Mouse (Mus musculus): Measurements from ENCODE around the gene Trpv4. TPM values are rescaled to one million over a fixed set of nuclear protein-coding genes. Genes with fewer than 3 reads are reported as not detected.

Trpv4 gene
- polyA plus RNA-seq, 1 experiment, result 4.2 TPM

GRCm38 (mm10) chr5:114655721-114656120 is 2.5 kb downstream of the Trpv4 start:
- no peak overlapping the region for H3K27ac ChIP-seq (ENCODE audit: insufficient read depth, low read length)
- H3K4me1 ChIP-seq (ENCODE audit: control insufficient read depth, insufficient read depth, insufficient read length), result peaks cover 15% of the 10 kb centered on the region
- H3K4me3 ChIP-seq (ENCODE audit: extremely low read depth, insufficient read depth, insufficient read length), result no peak overlapping the region
- WGBS, result 89% methylated on average over 5 of the region's 5 CpGs
- no peak for DNase-seq (ENCODE audit: low read depth in 1 of 2, low spot score in 2 of 2)
- no peaks in the 10 kb centered on the region for H3K36me3 ChIP-seq (ENCODE audit: control insufficient read depth, insufficient read depth, low read length)
- H3K27me3 ChIP-seq (ENCODE audit: control insufficient read depth, insufficient read depth, low read length), result peaks cover 9% of the 10 kb centered on the region
- no peak for TF ChIP-seq POLR2A (IDR thresholded peaks at IDR 0.05; ENCODE audit: low read depth, low read length)
- no peak for TF ChIP-seq CTCF (IDR thresholded peaks at IDR 0.05; ENCODE audit: extremely low read depth, insufficient read depth, insufficient read length, insufficient replicate concordance)

- peaks cover 9% of the 10 kb centered on the region for H3K27me3 ChIP-seq (ENCODE audit: control insufficient read depth, insufficient read depth, low read length)
Measured at GRCm38 (mm10) chr5:114653656-114654437, 4.4 kb downstream of the Trpv4 start.

GRCm38 (mm10) chr5:114651449-114651848 is 6.8 kb downstream of the Trpv4 start:
- Histone ChIP-seq H3K4me1 (ENCODE audit: control insufficient read depth, insufficient read depth, insufficient read length) (peaks cover 7% of the 10 kb centered on the region), H3K36me3 (ENCODE audit: control insufficient read depth, insufficient read depth, low read length) (no peaks in the 10 kb centered on the region), H3K27ac (ENCODE audit: insufficient read depth, low read length) (no peak overlapping the region), H3K27me3 (ENCODE audit: control insufficient read depth, insufficient read depth, low read length) (no peaks in the 10 kb centered on the region), H3K4me3 (ENCODE audit: extremely low read depth, insufficient read depth, insufficient read length) (no peak overlapping the region)
- WGBS, result 19% methylated on average over 3 of the region's 3 CpGs
- no peak for TF ChIP-seq CTCF (IDR thresholded peaks at IDR 0.05; ENCODE audit: extremely low read depth, insufficient read depth, insufficient read length, insufficient replicate concordance)
- no peak for TF ChIP-seq POLR2A (IDR thresholded peaks at IDR 0.05; ENCODE audit: low read depth, low read length)
- no peak for DNase-seq (ENCODE audit: low read depth in 1 of 2, low spot score in 2 of 2)

More at GRCm38 (mm10) chr5:114653656-114654437, 4.4 kb downstream of the Trpv4 start:
- peaks cover 15% of the 10 kb centered on the region for H3K4me1 ChIP-seq (ENCODE audit: control insufficient read depth, insufficient read depth, insufficient read length)
- no peak for DNase-seq (ENCODE audit: low read depth in 1 of 2, low spot score in 2 of 2)
- 83% methylated on average over 15 of the region's 15 CpGs for WGBS
- H3K36me3 ChIP-seq (ENCODE audit: control insufficient read depth, insufficient read depth, low read length), result no peaks in the 10 kb centered on the region
- no peak overlapping the region for H3K4me3 ChIP-seq (ENCODE audit: extremely low read depth, insufficient read depth, insufficient read length)
- H3K27ac ChIP-seq (ENCODE audit: insufficient read depth, low read length), result no peak overlapping the region
- no peak for TF ChIP-seq POLR2A (IDR thresholded peaks at IDR 0.05; ENCODE audit: low read depth, low read length)
- TF ChIP-seq CTCF (IDR thresholded peaks at IDR 0.05; ENCODE audit: extremely low read depth, insufficient read depth, insufficient read length, insufficient replicate concordance), result no peak

GRCm38 (mm10) chr5:114651002-114651401 is 7.2 kb downstream of the Trpv4 start:
- Histone ChIP-seq H3K4me1 (ENCODE audit: control insufficient read depth, insufficient read depth, insufficient read length) (peaks cover 7% of the 10 kb centered on the region), H3K36me3 (ENCODE audit: control insufficient read depth, insufficient read depth, low read length) (no peaks in the 10 kb centered on the region), H3K27ac (ENCODE audit: insufficient read depth, low read length) (no peak overlapping the region), H3K4me3 (ENCODE audit: extremely low read depth, insufficient read depth, insufficient read length) (peak overlapping the region; percentile 6; the same call in 1 of the 2 replicates), H3K27me3 (ENCODE audit: control insufficient read depth, insufficient read depth, low read length) (no peaks in the 10 kb centered on the region)
- 28% methylated on average over 14 of the region's 14 CpGs for whole genome bisulfite sequencing
- no peak for TF ChIP-seq POLR2A (IDR thresholded peaks at IDR 0.05; ENCODE audit: low read depth, low read length)
- TF ChIP-seq CTCF (IDR thresholded peaks at IDR 0.05; ENCODE audit: extremely low read depth, insufficient read depth, insufficient read length, insufficient replicate concordance), result no peak
- DNase-seq (ENCODE audit: low read depth in 1 of 2, low spot score in 2 of 2), result no peak

GRCm38 (mm10) chr5:114648728-114649311 is 9.4 kb downstream of the Trpv4 start:
- no peak for TF ChIP-seq CTCF (IDR thresholded peaks at IDR 0.05; ENCODE audit: extremely low read depth, insufficient read depth, insufficient read length, insufficient replicate concordance)
- TF ChIP-seq POLR2A (IDR thresholded peaks at IDR 0.05; ENCODE audit: low read depth, low read length), result no peak
- Histone ChIP-seq H3K4me1 (ENCODE audit: control insufficient read depth, insufficient read depth, insufficient read length) (peaks cover 7% of the 10 kb centered on the region), H3K36me3 (ENCODE audit: control insufficient read depth, insufficient read depth, low read length) (no peaks in the 10 kb centered on the region), H3K4me3 (ENCODE audit: extremely low read depth, insufficient read depth, insufficient read length) (no peak overlapping the region), H3K27ac (ENCODE audit: insufficient read depth, low read length) (no peak overlapping the region), H3K27me3 (ENCODE audit: control insufficient read depth, insufficient read depth, low read length) (no peaks in the 10 kb centered on the region)
- WGBS, result 88% methylated on average over 11 of the region's 11 CpGs
- no peak for DNase-seq (ENCODE audit: low read depth in 1 of 2, low spot score in 2 of 2)

GRCm38 (mm10) chr5:114647211-114647974 is 10.8 kb downstream of the Trpv4 start:
- H3K4me1 ChIP-seq (ENCODE audit: control insufficient read depth, insufficient read depth, insufficient read length), result peaks cover 7% of the 10 kb centered on the region
- H3K27me3 ChIP-seq (ENCODE audit: control insufficient read depth, insufficient read depth, low read length), result no peaks in the 10 kb centered on the region
- no peaks in the 10 kb centered on the region for H3K36me3 ChIP-seq (ENCODE audit: control insufficient read depth, insufficient read depth, low read length)
- 16% methylated on average over 27 of the region's 27 CpGs for WGBS
- DNase-seq (ENCODE audit: low read depth in 1 of 2, low spot score in 2 of 2), result no peak
- peak overlapping the region; percentile 23; the same call in 1 of the 2 replicates for H3K4me3 ChIP-seq (ENCODE audit: extremely low read depth, insufficient read depth, insufficient read length)
- H3K27ac ChIP-seq (ENCODE audit: insufficient read depth, low read length), result no peak overlapping the region
- TF ChIP-seq POLR2A (IDR thresholded peaks at IDR 0.05; ENCODE audit: low read depth, low read length), result no peak
- TF ChIP-seq CTCF (IDR thresholded peaks at IDR 0.05; ENCODE audit: extremely low read depth, insufficient read depth, insufficient read length, insufficient replicate concordance), result no peak

Data from spleen, adult 2 months (tissue).